Mouse (Mus musculus) gastrocnemius, postnatal 14 days (tissue): ENCODE data around the gene Aebp2. TPM values are rescaled to one million over a fixed set of nuclear protein-coding genes. Genes with fewer than 3 reads are reported as not detected.

ENCODE experiments used
- total RNA-seq, 2 experiments: library from RNA; stranded (reverse); gene quantifications; 2 replicates each; pipeline ENCODE4 v1.2.3; 2021

Gene Aebp2
- total RNA-seq, 2 experiments from 2014 or later = 29.9 to 32.0 TPM

Other genes starting within 250 kb of the Aebp2 start
- gene Plekha5, start 198.6 kb upstream of the Aebp2 start, total RNA-seq = 10 to 100 TPM; 14.5 to 17.3 TPM
- not detected for gene Gm11077, start 106.6 kb downstream of the Aebp2 start, total RNA-seq